Mouse (Mus musculus): ENCODE results near the gene Cd274. TPM values are rescaled to one million over a fixed set of nuclear protein-coding genes. Genes with fewer than 3 reads are reported as not detected.
A peak's percentile ranks its signal among the peaks of the same experiment; 100 is the strongest.

Cd274 gene
- total RNA-seq, 2 experiments from 2014 or later: 0.93 to 1.0 TPM

DNA sequence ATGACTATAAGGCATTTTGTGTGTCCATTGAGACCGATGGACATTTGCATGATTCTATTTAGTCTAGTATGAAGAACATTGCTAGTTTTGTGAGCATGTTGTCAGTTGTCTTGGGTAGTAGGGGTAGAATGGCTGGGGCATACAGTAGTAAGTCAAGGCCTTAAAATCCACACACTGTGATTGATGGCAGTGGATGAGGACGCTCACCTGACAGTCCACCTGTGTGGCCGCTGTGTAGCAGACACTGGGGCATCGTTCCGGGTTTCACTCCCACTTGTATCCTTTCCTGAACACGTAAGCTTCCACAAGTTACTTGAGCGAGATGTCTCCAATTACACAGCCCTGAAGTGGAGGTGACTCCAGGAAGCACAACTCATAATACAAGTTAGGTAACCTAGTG, 3.7 kb upstream of the Cd274 start:
- DNase-seq (ENCODE audit: low spot score in 2 of 2): no peak

DNA sequence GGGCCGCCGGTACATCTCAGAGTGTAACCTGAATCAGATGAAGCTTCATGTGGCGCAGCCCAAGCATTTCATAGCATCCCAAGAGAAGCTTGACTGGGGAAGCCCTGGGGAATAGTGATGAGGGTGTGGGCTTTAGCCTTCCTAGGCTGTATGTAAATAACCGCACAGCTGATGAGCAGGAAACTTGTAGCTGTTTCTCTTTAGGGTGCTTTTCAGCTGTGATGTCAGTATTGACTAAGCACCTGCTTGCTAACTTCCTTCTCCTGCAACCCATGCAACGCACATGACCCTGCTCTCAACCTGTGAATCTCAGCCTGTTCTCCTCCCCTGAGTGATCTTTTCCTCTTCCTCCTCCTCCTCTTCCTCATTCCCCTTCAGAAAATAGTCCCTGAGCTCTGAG, 3.2 kb upstream of the Cd274 start:
- DNase-seq (ENCODE audit: low spot score in 2 of 2): no peak

DNA sequence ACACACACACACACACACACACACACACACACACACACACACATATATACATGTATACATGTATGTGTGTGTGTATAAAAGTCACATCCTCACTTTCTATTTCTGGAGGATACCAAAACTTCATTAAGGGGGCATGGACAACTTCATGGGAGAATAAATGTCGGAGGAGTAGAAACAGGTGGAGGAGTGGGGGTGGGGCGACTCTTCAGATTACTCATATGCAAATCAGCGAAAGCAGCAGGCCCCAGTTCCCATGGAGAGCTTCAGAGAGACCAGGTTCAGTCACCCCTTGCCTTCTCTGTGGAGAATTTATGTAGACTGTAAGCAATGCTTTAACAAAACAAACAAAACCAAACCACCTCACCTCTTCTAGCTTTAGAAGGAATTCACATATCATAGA, 2.1 kb upstream of the Cd274 start:
- no peak for DNase-seq (ENCODE audit: low spot score in 2 of 2)

DNA sequence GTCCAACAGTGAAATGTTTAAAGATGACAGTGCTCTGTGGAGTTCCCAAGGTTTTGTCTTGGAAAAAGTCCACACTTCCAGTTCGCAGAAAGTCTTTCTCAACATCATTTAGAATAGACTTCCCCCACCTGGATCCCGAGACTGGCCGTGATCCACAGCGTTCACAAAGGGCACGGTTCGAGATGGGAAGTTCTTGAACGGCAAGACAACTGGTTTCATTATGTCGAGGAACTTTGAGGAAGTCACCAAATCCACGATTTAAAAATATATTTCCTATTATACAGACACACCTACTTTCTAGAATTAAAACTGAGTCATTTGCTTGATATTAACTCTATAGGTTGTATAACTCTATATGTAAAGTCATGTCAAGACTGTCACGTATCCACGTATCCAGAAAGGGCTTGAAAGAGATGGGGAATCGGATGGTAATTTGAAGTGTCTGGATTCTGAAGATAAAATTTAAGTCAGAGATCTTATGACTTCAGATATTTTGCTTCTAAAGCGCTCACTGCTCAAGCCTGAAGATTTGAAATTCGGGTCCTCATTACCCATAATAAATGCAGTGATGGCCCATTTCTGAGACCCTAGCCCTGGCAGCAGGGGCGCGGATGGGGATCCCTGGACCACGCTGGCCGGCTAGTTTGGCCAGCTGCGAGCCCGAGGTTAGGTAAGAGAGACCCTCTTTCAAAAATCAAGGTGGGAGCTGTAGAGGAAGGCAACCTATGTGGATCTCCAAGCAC, 858 bp upstream of the Cd274 start:
- DNase-seq (ENCODE audit: low spot score in 2 of 2): no peak

DNA sequence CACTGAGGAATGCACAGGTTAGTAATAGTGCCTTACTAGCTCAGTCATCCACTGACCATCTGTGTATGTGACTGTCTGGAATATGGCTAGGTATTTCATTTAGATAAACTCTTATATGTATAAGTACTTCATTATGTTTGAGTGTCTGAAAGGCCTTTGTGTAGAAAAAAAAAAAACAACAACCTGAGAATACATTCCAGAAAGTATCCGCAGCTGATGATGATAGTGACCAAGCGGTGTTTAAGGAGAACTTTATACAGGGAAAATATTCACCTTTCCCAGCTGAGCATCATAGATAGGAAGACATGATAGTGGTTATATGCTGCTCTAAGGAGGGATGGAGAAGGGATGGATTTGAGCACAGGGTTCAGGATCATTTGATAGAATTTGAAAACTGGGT, 786 bp downstream of the Cd274 start:
- no peak for DNase-seq (ENCODE audit: low spot score in 2 of 2)

DNA sequence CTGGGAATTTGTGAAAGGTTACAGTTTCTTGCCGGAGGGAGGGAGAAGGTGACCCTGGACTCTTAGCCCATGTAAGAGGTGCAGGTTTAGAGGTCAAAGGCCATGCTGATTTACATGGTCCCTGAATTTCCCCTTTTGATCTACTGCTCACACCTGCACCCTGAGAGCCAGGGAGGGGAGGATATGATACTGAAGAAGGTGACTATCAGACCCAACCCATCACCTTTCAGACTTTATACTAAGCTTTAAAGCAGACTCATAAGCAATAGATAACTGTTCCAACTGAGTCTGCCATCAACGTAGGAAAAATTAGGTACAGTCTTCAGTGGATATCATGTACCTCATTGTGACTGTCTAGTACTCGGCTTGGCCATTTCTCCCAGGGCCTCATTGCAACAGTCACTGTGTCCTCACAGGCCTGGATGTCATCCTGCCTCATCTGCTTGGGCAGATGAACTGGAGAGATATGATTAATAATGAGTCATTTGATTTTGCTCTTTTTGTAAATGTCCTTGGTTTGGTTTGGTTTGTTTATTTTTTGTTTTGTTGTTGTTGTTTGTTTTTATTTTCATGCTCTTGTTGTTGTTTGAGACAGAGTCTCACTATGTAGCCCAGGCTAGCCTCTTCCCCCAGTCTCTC, 1.5 kb downstream of the Cd274 start:
- no peak for DNase-seq (ENCODE audit: low spot score in 2 of 2)

DNA sequence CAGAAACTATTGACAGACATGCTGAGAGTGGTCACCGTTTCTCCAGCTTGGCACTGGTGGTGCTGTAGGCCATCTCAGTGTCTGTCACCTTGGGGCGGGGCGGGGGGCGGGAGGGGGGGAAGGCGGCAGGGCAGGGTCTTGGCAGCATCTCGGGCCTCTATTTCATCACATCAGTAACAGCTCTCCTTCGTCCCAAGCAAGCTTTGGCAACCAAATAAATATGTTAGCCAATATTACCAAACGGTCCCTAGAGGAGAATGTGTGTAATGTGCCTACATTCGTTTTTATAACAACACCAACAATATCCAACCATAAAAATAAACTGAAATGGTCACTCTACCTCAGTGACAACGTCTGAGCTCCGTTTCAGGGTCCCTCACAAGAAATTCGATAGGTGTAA, 2.9 kb downstream of the Cd274 start:
- no peak for DNase-seq (ENCODE audit: low spot score in 2 of 2)

DNA sequence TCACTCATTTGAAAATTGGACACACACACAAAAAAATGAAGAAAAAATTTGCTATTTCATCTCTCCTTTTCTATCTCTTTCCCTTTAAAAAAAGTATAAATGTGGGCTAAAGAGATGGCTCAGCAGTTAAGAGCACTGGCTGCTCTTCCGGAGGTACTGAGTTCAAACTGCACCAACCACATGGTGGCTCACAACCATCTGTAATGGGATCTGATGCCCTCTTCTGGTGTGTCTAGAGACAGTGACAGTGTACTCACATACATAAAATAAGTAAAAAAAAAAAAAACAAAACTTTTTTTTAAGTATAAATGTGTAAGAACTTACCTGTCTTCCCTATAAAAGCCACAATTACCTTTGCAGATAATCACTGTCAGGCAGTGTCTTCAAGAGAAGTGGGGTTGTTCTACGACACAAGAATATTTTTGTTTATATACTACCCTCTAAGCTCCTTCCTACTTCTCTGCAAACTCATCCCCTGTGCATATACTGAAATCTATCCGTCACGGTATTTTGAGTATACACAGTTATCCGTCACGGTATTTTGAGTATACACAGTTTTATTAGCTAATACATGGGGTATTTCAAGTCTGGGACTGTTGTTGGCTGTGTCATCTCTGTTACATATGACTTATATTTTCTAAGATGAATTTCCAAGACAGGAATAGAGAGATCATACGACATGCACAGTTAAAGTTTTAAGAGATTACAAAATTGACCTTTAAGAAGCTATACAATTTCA, 3.5 kb downstream of the Cd274 start:
- no peak for DNase-seq (ENCODE audit: low spot score in 2 of 2)

DNA sequence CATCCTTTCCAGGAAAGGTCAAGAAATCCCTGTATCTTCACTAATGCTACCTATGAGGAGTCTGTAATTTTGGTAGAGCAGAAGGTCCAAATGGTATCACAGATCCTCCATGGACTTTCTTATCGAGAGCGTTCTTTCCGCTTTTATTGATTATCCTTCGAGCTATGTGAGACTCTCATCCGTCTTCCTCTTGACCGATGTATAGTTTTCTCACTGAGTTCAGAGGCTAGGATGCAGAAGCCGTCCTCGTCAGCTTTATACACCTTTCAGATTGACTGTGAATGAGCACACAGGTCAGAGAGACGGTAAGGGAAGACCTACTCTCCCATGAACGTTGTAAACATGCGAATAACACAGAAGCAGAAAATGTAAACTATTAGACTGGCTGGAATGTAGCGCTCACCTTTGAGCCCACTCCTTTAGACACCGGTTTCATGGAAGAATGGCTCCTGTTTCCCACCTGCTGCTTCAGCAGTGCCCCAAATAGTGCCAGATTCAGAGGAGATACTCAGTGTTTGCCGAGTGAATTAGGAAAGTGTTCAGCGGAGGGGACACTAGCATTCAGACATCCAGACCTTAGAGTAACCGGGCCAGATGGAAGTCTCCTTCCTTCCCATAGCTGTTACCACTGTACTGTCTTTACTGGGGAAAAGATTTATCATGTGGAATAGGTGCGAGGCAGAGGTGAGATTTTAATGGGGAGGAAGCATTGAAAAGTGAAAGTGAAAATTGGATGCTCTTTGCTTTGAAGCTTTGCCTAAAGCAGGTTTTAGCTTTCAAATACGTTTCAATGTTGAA, 4.2 kb downstream of the Cd274 start:
- no peak for DNase-seq (ENCODE audit: low spot score in 2 of 2)

DNA sequence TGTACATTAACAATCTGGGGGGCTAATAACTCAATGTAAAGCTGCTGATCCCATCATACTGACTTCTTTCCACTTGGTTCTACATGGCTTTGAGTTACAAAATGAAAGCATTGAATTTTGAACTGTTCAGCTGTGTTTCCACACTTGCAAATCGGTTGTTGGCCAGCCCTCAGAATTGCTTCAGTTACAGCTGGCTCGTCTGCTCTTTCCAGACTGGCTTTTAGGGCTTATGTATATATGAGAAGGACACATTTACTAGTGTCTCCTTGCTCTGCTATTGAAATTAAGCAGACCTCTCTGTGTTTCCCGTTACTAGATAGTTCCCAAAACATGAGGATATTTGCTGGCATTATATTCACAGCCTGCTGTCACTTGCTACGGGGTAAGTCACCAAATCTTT, 4.9 kb downstream of the Cd274 start:
- DNase-seq (ENCODE audit: low spot score in 2 of 2): peak; percentile 28 to 55

DNA sequence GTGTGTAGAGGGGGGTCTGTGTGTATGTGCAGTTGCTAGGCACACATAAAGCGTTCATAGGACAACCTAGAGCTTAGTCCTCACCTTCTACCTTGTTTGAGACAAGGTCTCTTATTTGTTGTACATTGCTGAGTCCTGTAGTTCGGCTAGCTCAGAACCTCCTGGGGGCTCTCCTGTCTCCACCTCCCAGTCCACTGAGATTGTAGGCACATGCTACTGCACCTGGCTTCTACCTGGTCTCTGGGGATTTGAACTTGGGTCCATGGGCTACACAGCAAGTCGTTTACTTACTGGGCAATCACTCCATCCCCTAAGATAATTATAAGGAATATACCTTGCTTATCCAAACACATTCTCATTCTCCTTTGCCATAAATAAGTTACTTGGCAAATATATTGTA, 5.4 kb downstream of the Cd274 start:
- DNase-seq (ENCODE audit: low spot score in 2 of 2): no peak

DNA sequence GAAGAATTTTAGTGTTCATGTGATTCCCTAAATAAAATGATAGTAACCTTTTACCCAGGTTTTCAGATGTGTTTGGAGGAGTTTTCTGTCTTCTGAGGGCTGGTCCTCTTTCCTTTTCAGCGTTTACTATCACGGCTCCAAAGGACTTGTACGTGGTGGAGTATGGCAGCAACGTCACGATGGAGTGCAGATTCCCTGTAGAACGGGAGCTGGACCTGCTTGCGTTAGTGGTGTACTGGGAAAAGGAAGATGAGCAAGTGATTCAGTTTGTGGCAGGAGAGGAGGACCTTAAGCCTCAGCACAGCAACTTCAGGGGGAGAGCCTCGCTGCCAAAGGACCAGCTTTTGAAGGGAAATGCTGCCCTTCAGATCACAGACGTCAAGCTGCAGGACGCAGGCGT, 6.2 kb downstream of the Cd274 start:
- DNase-seq (ENCODE audit: low spot score in 2 of 2): no peak

DNA sequence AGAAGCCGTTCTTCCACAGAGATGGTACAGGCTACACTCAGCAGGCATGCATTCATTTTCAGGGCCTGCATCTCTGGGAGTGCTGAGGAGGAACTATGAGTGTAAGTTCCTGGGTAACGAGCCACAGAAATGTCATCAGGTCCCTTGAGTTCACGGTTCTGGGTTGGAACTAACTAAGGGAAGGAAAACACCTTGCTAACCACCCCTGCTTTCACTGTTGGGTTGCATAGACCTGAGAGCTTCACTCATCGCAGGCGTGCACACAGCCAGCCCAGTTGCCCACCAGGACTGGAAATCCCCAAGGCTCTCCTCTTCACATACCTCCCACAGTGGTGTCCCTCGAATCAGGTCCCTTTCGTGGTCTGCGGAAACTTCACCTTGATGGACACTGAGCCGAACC, 7.7 kb downstream of the Cd274 start:
- DNase-seq (ENCODE audit: low spot score in 2 of 2): no peak

DNA sequence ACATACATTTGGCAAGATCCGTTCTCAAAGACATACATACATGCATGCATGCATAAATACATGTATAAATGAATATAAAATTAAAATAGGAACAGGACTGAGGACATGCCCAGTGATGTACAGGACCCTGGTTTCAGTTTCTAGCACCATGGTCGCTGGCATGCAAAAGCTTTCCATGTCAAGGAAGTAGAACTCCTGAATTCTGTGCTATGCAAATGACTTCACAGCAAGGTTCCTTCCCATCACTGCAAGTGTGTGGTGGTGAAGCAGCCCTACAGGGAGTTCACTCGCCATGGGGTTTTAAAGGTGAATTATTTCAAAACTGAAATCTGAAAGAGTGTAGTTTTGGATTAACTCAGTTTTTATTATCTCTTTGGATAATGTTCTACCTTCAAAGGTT, 9.1 kb downstream of the Cd274 start:
- DNase-seq (ENCODE audit: low spot score in 2 of 2): no peak

DNA sequence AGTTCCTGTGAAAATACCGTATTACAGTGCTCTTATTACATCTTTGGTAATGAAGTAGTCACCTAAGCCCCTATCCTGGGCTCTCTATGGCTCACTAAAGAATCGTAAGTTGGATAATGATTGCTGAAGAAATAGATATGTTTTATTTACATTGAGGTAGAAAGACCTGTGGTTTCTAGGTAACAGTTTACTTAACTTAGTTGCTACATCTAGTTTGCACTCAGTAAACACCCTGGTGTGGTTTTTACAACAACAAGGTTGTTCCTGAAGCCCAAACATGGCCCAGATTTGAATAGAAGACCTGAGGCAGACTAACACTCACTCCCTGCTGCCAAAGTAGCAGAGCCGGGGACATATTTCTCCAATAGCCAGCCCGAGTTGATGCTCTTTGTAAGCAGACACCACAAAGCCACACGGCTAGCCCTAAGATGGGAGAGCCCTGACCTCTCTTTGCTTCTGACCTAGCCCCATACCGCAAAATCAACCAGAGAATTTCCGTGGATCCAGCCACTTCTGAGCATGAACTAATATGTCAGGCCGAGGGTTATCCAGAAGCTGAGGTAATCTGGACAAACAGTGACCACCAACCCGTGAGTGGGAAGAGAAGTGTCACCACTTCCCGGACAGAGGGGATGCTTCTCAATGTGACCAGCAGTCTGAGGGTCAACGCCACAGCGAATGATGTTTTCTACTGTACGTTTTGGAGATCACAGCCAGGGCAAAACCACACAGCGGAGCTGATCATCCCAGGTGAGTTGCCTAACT, 12.8 kb downstream of the Cd274 start:
- no peak for DNase-seq (ENCODE audit: low spot score in 2 of 2)

DNA sequence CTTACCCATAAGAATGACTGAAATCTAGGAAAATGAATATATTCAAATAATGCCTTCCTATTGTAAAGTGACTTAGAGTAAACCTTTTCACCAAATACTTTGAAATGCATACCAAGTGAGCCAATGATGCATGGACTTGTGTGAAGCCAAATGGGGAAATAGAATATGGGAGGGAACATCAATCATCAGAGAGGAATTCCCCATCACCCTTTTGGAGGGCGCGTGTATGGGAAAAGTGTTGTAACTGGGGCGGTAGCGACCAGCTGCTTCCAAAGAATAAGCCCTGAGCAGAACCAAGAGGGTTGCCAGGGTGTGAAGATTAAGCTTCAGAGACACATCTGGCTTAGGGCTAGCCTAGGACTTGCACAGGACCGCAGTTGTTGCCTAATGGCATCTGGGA, 16.1 kb downstream of the Cd274 start:
- DNase-seq (ENCODE audit: low spot score in 2 of 2): no peak

DNA sequence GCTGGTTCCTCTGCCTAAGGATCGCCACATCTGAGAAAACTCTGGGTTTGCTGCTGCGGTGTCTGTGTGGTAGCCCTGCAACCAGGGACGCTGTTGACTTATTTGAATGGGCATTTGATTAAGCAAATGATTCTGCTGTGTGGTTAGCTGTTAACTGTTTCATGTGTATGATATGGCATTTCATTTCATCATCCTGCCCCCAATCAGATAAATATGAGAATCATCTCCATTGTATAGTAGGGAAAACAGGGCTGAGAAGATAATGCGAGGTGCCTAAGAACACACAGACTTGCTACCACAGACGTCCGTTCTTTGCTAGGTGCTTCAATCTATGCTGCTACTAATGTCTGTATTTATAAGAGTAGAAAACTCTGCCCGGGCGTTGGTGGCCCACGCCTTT, 17.2 kb downstream of the Cd274 start:
- no peak for DNase-seq (ENCODE audit: low spot score in 2 of 2)

DNA sequence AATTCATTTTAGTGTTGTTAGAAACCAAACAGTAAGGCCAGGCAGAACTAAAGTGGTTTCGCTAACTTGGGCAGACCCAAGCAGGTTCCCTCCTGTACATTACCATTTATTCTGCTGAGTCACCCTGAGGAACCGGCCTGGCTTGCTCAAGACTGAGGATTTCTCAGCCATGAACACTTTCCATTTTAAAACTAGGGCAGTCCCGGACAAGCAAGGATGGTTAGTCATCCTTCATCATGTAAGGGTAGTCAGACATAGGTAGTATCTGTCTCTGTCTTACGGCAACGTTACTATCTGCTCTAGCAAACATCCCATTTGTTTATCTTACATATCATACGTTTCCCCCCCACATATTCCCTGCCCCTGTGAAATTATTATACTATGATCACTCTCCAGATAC, 17.7 kb downstream of the Cd274 start:
- no peak for DNase-seq (ENCODE audit: low spot score in 2 of 2)

DNA sequence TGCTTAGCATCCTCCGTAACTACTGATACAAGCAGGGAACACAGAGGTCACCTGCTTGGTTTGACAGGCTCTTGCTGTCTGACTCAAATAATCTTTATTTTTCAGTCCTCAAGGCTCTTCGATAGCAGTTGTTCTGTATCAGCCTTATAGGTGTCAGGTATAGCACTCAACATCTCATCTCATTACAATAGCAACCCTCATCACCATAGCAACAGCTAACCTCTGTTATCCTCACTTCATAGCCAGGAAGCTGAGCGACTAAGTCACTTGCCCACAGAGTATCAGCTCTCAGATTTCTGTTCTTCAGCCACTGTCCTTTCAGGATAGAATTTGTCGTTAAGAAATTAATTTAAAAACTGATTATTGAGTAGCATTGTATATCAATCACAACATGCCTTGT, 18.6 kb downstream of the Cd274 start:
- no peak for DNase-seq (ENCODE audit: low spot score in 2 of 2)

DNA sequence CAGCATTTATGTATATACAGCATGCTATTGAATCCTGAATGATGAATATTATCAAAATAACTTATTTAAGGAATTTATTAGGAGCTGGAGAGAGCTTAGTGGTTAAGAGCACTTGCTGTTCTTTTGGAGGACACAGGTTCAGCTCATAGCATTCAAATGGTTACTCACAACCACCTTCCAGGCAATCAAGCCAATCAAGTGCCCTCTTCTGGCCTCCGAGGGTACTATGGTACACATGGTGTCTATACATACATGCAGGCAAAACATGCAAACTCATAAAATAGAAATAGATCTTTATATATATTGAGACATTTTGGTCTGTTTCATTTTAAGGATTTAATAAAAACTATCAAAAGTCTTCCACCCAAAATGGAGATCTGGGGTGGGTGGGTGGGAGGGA, 21.6 kb downstream of the Cd274 start:
- DNase-seq (ENCODE audit: low spot score in 2 of 2): no peak

DNA sequence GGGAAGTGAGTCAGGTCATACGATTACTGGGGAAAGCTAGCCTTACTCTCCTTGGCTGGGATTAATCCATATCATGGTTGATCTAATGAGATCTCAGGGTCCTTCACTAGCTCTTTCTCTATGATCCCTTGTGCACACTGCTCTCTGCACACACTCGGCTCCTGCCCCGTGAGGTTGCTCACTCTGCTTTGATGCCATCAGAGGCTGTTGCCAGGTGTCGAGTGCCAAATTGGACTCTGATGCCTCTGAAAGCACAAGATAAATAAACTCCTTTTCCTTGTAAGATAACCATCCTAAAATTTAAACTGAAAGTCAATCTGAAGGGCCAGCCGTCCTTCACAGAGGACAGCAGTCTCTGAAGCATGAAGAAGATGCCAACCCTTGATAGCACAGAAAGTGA, 23.2 kb downstream of the Cd274 start:
- no peak for DNase-seq (ENCODE audit: low spot score in 2 of 2)
